Mouse (Mus musculus): ENCODE results near the gene Thegl.
"Not testable (repeated sequence)": the region's sequence is repeated elsewhere in the genome, so short reads cannot be mapped to it uniquely, and the experiment has no call there.

The Thegl gene

DNA sequence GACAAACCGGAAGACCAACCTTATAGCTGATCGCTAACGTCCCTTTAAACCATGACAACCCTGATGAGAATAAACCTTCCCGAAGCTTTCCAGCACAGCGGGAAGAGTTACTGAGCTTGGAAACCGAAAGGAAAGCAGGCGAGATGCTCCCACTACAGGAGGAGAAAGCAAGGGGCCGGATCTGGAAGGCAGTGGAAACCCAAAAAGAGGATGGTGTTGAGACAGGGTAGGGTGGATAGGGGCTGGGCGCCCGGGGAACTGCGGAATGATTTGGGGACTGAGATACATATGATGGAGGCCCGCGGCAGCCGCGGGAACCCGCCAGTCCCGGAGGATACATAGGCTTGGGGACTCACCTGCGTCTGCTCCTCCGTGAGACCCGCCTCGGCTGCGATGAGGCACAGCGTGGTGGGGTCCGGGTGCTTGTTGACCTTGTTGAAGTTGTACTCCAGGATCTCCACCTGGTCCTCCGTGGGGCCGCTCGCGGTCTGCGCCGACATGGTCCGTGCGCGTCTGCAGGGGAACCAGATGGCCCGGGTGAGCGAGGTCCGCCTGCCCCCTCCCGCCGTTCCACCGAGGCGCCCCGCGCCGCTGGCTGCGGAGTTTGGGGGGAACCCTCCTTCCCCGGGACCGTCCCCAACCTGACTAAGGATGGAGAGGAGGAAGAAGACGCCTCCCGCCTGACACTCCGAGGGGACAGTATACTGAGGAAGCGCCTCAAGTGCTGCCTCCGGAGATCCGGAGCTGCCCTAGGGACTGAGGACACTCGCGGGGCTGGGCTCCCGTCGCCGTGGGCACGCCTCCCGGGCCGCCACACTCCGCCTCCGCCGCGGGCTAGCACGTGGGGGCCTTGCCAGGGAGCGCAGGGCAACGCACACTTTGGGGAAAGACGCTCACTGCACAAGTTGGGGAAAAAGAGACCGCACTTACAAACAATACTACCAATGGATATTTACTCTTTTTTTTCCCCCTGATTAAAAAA, 79.0 kb downstream of the Thegl start:
- DNase-seq (ENCODE audit: low spot score in 2 of 2) = peak; percentile 62 to 67

- DNase-seq (ENCODE audit: low spot score in 2 of 2) = not testable (repeated sequence)
These were observed 80.4 kb downstream of the Thegl start for GRCm38 (mm10) chr5:77096194-77096593.

DNA sequence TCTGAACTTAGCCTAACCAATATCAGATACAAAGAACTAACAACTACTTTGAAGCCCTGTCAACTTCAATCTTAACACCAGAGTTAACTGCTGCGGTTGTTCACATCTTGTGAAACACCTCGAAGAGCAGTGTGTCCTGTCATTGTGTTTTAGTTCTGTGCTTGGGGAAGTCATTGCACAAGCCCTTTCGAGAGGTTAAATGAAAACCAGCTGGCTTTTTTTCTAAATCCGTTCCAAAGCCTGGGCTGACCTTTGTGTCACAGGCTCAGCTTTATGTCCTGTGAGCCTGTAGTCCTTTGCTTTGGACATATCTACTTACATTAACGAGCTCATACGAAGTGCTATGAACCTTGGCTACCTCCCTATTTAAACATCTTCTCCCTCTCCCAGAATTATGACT, 81.9 kb downstream of the Thegl start:
- no peak for DNase-seq (ENCODE audit: low spot score in 2 of 2)

DNA sequence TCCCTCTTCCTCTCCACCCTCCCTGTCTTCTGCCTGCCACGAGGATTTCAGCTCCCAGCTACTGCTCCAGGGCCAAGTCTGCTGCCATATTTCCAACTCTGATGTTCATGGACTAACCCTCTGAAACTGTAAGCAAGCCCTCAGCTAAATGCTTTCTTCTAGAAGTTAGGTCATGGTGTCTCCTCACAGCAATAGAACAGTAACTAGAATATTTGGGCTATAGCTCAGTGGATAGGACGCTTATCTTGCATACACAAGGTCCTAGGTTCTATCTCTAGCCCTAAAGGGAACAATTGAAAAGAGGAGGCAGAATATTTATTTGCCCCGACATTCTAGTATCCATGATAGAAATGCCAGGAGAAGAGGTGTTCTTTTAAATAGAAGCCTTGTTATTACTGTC, 83.1 kb downstream of the Thegl start:
- DNase-seq (ENCODE audit: low spot score in 2 of 2) = no peak

GRCm38 (mm10) chr5:77099317-77099996, 83.6 kb downstream of the Thegl start:
- DNase-seq (ENCODE audit: low spot score in 2 of 2) = no peak

GRCm38 (mm10) chr5:77099997-77100380, 84.2 kb downstream of the Thegl start:
- no peak for DNase-seq (ENCODE audit: low spot score in 2 of 2)

GRCm38 (mm10) chr5:77100691-77101090, 84.9 kb downstream of the Thegl start:
- DNase-seq (ENCODE audit: low spot score in 2 of 2) = no peak

DNA sequence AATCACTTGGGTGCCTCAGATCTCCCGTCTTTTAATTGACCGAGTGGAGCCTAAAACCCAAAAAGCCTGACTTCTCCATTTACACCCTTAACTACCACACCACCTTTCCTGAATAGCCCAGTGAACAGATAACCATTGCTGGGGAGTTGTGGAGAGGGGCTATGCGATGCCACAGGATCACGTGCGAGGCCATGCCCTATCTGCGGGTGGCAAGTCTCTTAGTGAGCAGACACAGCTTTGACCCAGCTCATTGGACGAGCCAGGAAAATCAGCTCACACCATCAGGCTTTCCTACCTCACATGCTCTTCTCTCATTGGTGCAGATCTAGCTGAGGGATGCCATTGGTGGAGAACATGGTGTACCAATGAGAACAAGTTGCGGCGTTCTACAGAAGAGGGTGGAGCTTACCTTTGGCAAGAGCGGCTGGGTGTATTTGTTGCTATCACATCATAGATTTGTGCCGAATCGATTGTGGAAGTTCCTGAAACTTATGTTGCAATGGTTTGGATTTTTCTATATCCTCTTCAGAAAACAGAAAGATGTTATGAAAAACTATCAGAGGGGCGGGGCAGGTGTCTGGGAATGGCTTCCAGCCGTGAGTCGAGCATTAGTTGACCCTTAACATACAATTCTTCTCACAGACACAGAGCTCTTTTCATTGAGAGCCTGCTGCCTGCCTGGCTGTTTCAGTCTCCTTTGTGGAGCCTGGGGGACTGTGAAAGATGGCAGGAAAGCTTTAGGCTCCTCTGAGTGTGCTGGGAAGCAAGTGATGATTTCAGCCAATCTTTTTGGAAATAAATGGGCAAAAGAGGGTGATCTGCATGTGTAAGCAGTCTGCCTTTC, 86.9 kb downstream of the Thegl start:
- DNase-seq (ENCODE audit: low spot score in 2 of 2) = no peak

- DNase-seq (ENCODE audit: low spot score in 2 of 2) = no peak
These were observed 91.5 kb downstream of the Thegl start for GRCm38 (mm10) chr5:77107146-77107822.

DNA sequence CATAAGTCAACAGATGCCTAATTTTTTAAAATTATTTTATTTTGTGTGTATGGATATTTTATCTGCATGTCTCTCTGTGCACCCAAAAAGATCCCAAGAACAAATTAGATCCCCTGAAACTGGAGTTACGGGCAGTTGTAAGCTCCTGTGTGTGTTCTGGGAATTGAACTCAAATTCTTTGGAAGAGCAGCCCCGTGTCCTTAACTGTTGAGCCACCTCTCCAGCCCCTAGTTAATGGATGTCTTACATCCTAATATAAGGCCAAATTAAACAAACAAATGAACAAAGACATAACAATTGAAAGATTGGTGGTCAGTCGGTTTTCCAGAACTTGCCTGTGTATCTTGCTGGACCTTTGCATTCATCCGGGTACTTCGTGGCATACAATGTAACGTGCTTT, 93.0 kb downstream of the Thegl start:
- no peak for DNase-seq (ENCODE audit: low spot score in 2 of 2)

DNA sequence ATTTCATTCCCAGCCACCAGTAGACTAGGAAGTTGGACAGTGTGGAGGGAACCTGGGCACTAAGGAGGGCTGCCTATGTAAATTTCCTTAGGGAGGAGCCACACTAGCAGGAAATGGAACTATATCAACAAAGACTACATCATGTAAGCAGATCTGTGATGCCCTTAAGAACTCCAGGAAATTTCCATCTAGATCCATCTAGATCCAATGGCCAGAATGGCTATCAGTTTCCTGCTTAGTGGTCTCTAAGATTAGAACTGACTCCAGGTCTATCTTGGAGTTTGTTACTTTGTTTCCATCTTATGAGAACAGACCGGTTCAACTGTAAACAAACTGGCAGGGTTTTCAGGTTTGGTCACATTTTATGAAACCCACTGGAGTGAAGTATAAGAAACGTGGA, 94.0 kb downstream of the Thegl start:
- peak in 1 of 2 experiments; percentile 22 for DNase-seq (ENCODE audit: low spot score in 2 of 2)
